In the genomic region with DNA sequence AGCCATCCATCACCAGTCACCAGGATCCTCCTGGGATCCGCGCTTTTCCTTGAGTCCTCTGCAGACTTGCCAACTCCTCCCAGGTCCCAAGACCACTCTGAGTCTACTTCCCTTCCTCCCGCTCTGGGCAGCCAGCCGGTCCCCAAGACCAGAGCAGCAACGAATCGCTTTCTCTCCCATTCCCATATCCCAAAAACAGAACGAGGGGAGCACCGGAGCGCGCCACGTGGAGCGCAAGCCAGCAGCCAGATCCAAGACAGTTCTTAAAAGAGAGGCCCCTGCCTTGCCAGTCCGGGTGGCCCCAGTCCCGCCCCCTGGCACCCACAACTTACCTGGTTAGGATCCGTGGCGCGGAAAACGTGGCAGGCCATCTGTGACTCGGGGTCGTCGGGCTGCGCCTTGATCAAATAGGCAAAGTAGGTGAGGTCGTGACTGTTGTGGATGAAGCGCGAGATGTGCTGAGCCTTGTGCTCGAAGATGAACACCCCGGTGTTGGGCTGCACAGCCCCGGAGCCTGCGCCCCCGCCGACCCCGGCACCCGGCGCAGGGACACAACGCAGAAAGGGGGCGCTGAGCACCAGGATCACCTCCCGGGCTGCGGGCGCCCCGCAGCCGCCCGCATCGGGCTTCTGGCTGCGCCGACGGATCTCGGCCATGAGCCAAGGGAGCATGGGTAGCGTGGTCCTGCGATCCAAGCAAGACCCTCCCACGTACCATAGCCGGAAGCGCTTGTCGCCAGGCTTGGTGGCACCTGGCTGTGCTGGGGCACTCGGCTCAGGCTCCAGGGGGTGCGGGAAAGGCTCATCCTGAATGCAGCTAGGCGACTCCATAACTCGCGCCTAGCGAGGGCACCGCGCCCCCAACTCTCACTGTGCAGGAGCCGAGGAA, we compare ENCODE assay signal across 8 mouse cellular contexts. TPM values are rescaled to one million over a fixed set of nuclear protein-coding genes. Genes with fewer than 3 reads are reported as not detected.
DNase-seq lines count a peak whose midpoint lies in the region; ATAC-seq lines count a peak whose summit lies in the region.

No protein-coding gene starts in this region.

- DNase-seq in heart, adult 11 months = peak; percentile 95
- no peak for DNase-seq in heart, postnatal 25 days (ENCODE audit: low spot score)
- DNase-seq in cerebellum, adult 9-10 months = peak; percentile 54
- peak; percentile 7 to 11 for DNase-seq in frontal cortex, adult 2 months (ENCODE audit: extremely low spot score in 1 of 2, low spot score in 1 of 2)
- DNase-seq in left cerebral cortex, postnatal 14 days (ENCODE audit: low spot score in 2 of 2) = peak; percentile 5 to 6
- DNase-seq in mesoderm, embryonic 11.5 days (ENCODE audit: low read depth, low spot score) = peak; percentile 43
- peak; percentile 5 to 11 for DNase-seq in right cerebral cortex, postnatal 36 days (ENCODE audit: low spot score in 2 of 2)

- 0 out of 2 replicates have a peak overlapping the region, but pooled peaks have one; percentile 48 for H3K27ac ChIP-seq in hindbrain, embryonic 12.5 days

- peak overlapping the region; percentile 92 for H3K4me2 ChIP-seq in hindbrain, embryonic 12.5 days (replicated peaks)

- peak; percentile 59 for ATAC-seq in hindbrain, embryonic 12.5 days (ENCODE audit: low FRiP score)

- peak overlapping the region; percentile 77 for H3K4me3 ChIP-seq in hindbrain, embryonic 12.5 days

- peaks cover 14% of the 10 kb centered on the region for H3K27me3 ChIP-seq in hindbrain, embryonic 12.5 days

- H3K4me1 ChIP-seq in hindbrain, embryonic 12.5 days = peaks cover 10% of the 10 kb centered on the region

- no peaks in the 10 kb centered on the region for H3K36me3 ChIP-seq in hindbrain, embryonic 12.5 days

- intact Hi-C loops in heart, postnatal 25 days (cut with DNase I) = loop anchor here (2.0 kb wide), 1 partner anchor 45 kb away; a partner anchor contains a TSS
- intact Hi-C loops in left cerebral cortex, postnatal 14 days (cut with DNase I) = loop anchor here (2.0 to 10.0 kb wide), 2 partner anchors 91 to 143 kb away; no protein-coding TSS in a partner anchor

- H3K9me3 ChIP-seq in hindbrain, embryonic 12.5 days (replicated peaks) = no peaks in the 10 kb centered on the region

- under 1% methylated on average over 60 of the region's 62 CpGs for WGBS in hindbrain, embryonic 12.5 days

- peak overlapping the region; percentile 74 for H3K9ac ChIP-seq in hindbrain, embryonic 12.5 days

RNA-seq across cellular contexts. Expression of a gene that starts 1.1 kb away (rescaled TPM):
- total RNA-seq in heart, postnatal 25 days (2021) = 10 to 100 TPM; 58.2 to 70.1 TPM
- polyA plus RNA-seq in frontal cortex, adult 2 months (2012; rRNA removed) = 8.9 and 10.1 TPM in 2 replicates
- 10.7 and 11.2 TPM in 2 replicates for polyA plus RNA-seq in hindbrain, embryonic 12.5 days (2016; fragmentation: Nextera tagmentation; extraction: Ambion mirVana)
- 10 to 100 TPM in 1 of 2 experiments, 1 to 10 TPM in 1; 6.8 to 10.1 TPM for total RNA-seq in left cerebral cortex, postnatal 14 days (2021)

RNA-seq across cellular contexts. Expression of a gene that starts 32.6 kb away (rescaled TPM):
- total RNA-seq in heart, postnatal 25 days (2021) = 10 to 100 TPM; 29.3 to 30.5 TPM
- polyA plus RNA-seq in frontal cortex, adult 2 months (2012; rRNA removed) = 52.0 and 59.8 TPM in 2 replicates
- 89.2 and 100 TPM in 2 replicates for polyA plus RNA-seq in hindbrain, embryonic 12.5 days (2016; fragmentation: Nextera tagmentation; extraction: Ambion mirVana)
- 10 to 100 TPM; 57.2 to 57.5 TPM for total RNA-seq in left cerebral cortex, postnatal 14 days (2021)

RNA-seq across cellular contexts. Expression of a gene that starts 45.9 kb away (rescaled TPM):
- 10 to 100 TPM; 28.9 to 30.3 TPM for total RNA-seq in heart, postnatal 25 days (2021)
- 51.8 and 56.7 TPM in 2 replicates for polyA plus RNA-seq in frontal cortex, adult 2 months (2012; rRNA removed)
- 168 and 172 TPM in 2 replicates for polyA plus RNA-seq in hindbrain, embryonic 12.5 days (2016; fragmentation: Nextera tagmentation; extraction: Ambion mirVana)
- 10 to 100 TPM; 55.3 to 57.6 TPM for total RNA-seq in left cerebral cortex, postnatal 14 days (2021)

Comparison
In these comparisons a context has a peak if more than half of its experiments do, and no peak if none do; other contexts are left out.
1. RNA of a gene that starts 1.1 kb away (total RNA-seq): 58.2 to 70.1 TPM in heart, postnatal 25 days; 6.8 to 10.1 TPM in left cerebral cortex, postnatal 14 days; every median in the first group is over 4 times any median in the second.